Mouse (Mus musculus): ENCODE results near the gene Pla2g15. TPM values are rescaled to one million over a fixed set of nuclear protein-coding genes. Genes with fewer than 3 reads are reported as not detected.
"Not testable (repeated sequence)": the region's sequence is repeated elsewhere in the genome, so short reads cannot be mapped to it uniquely, and the experiment has no call there.

Pla2g15 gene
- total RNA-seq, 2 experiments from 2014 or later, result 21.7 to 21.8 TPM

- TF ChIP-seq CTCF (conservative IDR thresholded peaks at IDR 0.05), result no peak
- Histone ChIP-seq H3K4me3 (no peak overlapping the region), H3K27ac (no peak overlapping the region)
- DNase-seq (ENCODE audit: low spot score in 2 of 2), result no peak
These were observed 39.0 kb downstream of the Pla2g15 start for GRCm38 (mm10) chr8:106189162-106189561.

- no peak overlapping the region for H3K4me3 ChIP-seq
- DNase-seq (ENCODE audit: low spot score in 2 of 2), result no peak
- H3K27ac ChIP-seq, result no peak overlapping the region
- no peak for TF ChIP-seq CTCF (conservative IDR thresholded peaks at IDR 0.05)
These were observed 41.4 kb downstream of the Pla2g15 start for GRCm38 (mm10) chr8:106191639-106192038.

DNA sequence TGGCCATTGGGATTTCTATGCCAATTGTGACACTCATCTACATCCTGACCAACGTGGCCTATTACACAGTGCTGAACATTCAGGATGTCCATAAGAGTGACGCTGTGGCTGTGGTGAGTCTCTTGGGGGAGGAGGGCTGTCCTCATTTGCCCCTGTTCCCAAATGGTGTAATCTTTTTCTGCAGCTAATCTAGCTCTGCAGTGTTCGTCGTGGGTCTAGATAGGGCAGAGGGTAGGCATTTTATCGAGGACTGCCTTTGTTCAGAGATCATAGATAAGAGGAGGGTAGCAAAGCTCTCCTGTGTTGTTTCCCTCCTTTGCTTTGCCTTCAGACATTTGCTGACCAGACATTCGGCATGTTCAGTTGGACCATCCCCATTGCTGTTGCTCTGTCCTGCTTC, 43.0 kb downstream of the Pla2g15 start:
- H3K4me3 ChIP-seq, result no peak overlapping the region
- TF ChIP-seq CTCF (conservative IDR thresholded peaks at IDR 0.05), result no peak
- DNase-seq (ENCODE audit: low spot score in 2 of 2), result no peak
- H3K27ac ChIP-seq, result no peak overlapping the region

DNA sequence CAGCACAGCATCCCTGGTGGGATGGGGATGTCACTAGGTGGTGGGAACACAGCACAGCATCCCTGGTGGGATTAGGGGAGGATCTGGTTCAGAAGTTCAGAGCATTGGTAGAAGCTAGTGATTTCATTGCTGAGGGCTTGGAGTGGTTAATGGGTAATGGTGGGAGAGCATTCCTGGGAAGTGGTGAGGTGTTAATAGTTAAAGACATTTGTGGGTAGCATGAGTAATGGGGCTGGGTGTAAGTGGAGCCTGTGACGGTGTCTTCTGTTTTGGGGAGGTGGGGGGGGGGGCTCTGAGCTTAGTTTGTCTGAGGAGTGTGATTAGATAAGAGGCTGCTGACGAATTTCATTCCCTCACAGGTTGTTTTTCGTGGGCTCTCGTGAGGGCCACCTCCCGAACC, 43.9 kb downstream of the Pla2g15 start:
- no peak overlapping the region for H3K27ac ChIP-seq
- H3K4me3 ChIP-seq, result no peak overlapping the region
- no peak for DNase-seq (ENCODE audit: low spot score in 2 of 2)
- TF ChIP-seq CTCF (conservative IDR thresholded peaks at IDR 0.05), result no peak

DNA sequence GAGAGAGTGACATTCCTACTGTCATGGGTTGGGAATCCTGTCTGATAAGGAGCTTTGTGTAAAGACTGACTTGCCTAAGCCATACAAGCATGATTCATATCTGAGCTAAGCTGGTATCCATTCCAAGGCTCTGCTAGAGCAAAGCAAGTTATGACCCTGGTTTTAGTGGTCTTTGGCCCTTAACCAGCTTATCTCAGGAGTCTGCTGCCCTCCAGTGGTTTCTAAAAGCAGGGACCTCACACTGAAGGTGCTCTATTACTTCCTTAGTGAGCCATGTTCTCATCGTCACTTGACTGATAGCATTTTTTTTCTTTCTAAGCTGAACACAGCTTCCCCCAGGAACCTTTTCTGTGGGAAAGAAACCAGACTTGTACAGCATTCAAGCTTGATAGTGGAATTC, 48.5 kb downstream of the Pla2g15 start:
- Histone ChIP-seq H3K27ac (0 out of 2 replicates have a peak overlapping the region, but pooled peaks have one; percentile 6), H3K4me3 (no peak overlapping the region)
- peak in 1 of 2 experiments; percentile 27 for DNase-seq (ENCODE audit: low spot score in 2 of 2)
- peak; percentile 81 for TF ChIP-seq CTCF (conservative IDR thresholded peaks at IDR 0.05)

- not testable (repeated sequence) for DNase-seq (ENCODE audit: low spot score in 2 of 2); H3K27ac ChIP-seq; H3K4me3 ChIP-seq
These were observed 49.4 kb downstream of the Pla2g15 start for GRCm38 (mm10) chr8:106199596-106199995.

DNA sequence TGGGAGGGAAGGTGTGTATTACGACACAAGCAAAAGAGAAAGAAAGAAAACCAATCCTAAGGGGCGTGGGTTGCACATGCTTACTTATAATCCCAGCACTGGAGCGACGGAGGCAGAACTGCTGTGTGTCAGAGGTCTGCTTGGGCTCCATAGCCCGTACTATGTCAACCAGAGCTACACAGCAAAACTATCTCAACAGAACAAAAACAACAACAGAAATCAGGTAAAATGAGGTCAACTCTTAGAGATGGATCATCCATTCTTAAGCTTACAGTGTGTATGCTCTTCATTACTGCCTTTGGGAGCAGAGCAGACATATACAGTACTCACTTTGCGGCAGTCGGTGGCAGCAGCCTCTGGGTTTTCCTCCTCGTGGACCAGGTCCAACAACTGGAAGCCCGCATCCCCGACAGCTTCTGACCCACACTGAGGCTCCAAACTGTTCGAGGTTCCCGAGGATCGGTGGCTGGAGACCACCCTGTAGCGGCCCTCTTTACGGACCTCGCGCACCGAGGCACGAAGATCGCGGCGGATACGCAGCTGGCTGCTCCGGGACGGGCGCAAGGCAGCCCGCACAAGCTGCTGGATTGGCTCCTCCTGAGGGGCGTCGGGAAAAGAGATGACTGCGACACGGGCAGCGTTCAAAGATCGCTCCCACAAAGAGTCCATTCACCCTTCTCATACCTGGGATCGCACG, 60.0 kb downstream of the Pla2g15 start:
- H3K4me3 ChIP-seq, result peak overlapping the region; percentile 99
- no peak for TF ChIP-seq CTCF (conservative IDR thresholded peaks at IDR 0.05)
- peak overlapping the region; percentile 97 for H3K27ac ChIP-seq
- peak in 1 of 2 experiments; percentile 47 for DNase-seq (ENCODE audit: low spot score in 2 of 2)

DNA sequence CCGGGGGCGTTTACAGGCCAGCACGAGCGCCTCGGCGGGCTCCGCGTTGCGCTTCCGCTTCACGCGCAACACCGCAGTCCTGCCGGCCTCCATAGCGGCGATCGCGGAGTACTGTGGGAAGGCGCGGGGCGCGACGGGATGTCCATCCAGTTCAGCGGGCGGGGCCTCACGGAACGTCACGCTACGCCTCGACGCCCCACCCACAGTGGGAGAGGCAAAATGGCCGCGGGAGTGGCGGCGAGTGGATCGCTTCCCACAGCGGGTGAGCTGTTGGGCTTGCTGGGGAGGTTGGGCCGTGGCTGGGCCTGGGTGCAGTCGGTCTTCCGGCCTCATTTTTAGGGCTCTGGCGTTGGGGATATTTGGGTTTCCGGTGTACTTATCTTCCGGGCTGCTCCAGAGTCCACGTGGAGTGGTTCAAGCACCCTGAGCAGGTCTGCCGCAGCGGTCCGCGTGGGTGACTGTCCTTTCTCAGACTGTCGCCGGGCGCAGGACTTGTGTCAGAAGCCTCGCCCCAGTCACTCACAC, 60.7 kb downstream of the Pla2g15 start, which contains the start of the genes Slc7a6os and Prmt7:
Gene Slc7a6os, minus strand, starts transcription at position 115 of the 525 bp plus-strand sequence.
Gene Prmt7, plus strand, starts transcription at position 116 of the 525 bp plus-strand sequence.
- peak within 1 kb of the TSS; percentile 97 for H3K27ac ChIP-seq
- DNase-seq (ENCODE audit: low spot score in 2 of 2), result peak; percentile 96
- TF ChIP-seq CTCF (conservative IDR thresholded peaks at IDR 0.05), result no peak; the same call in 1 of the 2 replicates
- H3K4me3 ChIP-seq, result peak within 1 kb of the TSS; percentile 99

- DNase-seq (ENCODE audit: low spot score in 2 of 2), result no peak
- Histone ChIP-seq H3K4me3 (peak overlapping the region; percentile 99), H3K27ac (peak overlapping the region; percentile 97)
- TF ChIP-seq CTCF (conservative IDR thresholded peaks at IDR 0.05), result no peak
These were observed 61.2 kb downstream of the Pla2g15 start for GRCm38 (mm10) chr8:106211421-106211820.

GRCm38 (mm10) chr8:106213959-106214358, 63.8 kb downstream of the Pla2g15 start:
- H3K4me3 ChIP-seq, result no peak overlapping the region
- H3K27ac ChIP-seq, result no peak overlapping the region
- TF ChIP-seq CTCF (conservative IDR thresholded peaks at IDR 0.05), result no peak
- no peak for DNase-seq (ENCODE audit: low spot score in 2 of 2)

Other genes with a start within 250 kb of the Pla2g15 start
- 1 to 10 TPM; 8.0 to 9.9 TPM for gene Pskh1, start 250.0 kb upstream of the Pla2g15 start, total RNA-seq (2021)
- 1 to 10 TPM; 1.4 to 1.5 TPM for gene Ctrl, start 216.5 kb upstream of the Pla2g15 start, total RNA-seq (2021)
- gene Psmb10, start 212.0 kb upstream of the Pla2g15 start, total RNA-seq (2021), result 10 to 100 TPM; 53.0 to 61.6 TPM
- 10 to 100 TPM; 37.6 to 40.6 TPM for gene Lcat, start 207.0 kb upstream of the Pla2g15 start, total RNA-seq (2021)
- 10 to 100 TPM; 19.4 to 26.6 TPM for gene Slc12a4, start 184.3 kb upstream of the Pla2g15 start, total RNA-seq (2021)
- not detected for gene Dpep3, start 171.0 kb upstream of the Pla2g15 start, total RNA-seq (2021)
- gene Dus2, start 159.1 kb upstream of the Pla2g15 start, total RNA-seq (2021), result 10 to 100 TPM; 21.0 TPM
- not detected for gene Dpep2nb, start 144.4 kb upstream of the Pla2g15 start, total RNA-seq (2021)
- 10 to 100 TPM; 12.4 to 14.0 TPM for gene Ddx28, start 138.5 kb upstream of the Pla2g15 start, total RNA-seq (2021)
- gene Nfatc3, start 91.6 kb upstream of the Pla2g15 start, total RNA-seq (2021), result 10 to 100 TPM; 12.4 to 12.7 TPM
- under 1 TPM; 0.39 to 0.67 TPM for gene Esrp2, start 13.4 kb upstream of the Pla2g15 start, total RNA-seq (2021)
- 10 to 100 TPM; 24.6 to 26.7 TPM for gene Slc7a6, start 18.5 kb downstream of the Pla2g15 start, total RNA-seq (2021)
- 10 to 100 TPM; 25.8 to 30.4 TPM for gene Slc7a6os, start 60.5 kb downstream of the Pla2g15 start, total RNA-seq (2021)
- 10 to 100 TPM; 34.2 to 38.2 TPM for gene Prmt7, start 60.5 kb downstream of the Pla2g15 start, total RNA-seq (2021)
- 10 to 100 TPM; 74.2 to 75.8 TPM for gene Smpd3, start 187.6 kb downstream of the Pla2g15 start, total RNA-seq (2021)